Mouse (Mus musculus) olfactory bulb, adult 2 months (tissue): ENCODE results near the gene Zfhx3.

Experiments used
- CTCF ChIP-seq: fragments of 200-500 bp; IDR thresholded peaks from 2 replicates; pipeline ENCODE4 v1.5.1; 2012; ENCODE audit warnings: low read depth, mild to moderate bottlenecking, low read length, moderate library complexity; ENCODE audit not compliant: insufficient read depth
- POLR2A ChIP-seq: fragments of 200-500 bp; IDR thresholded peaks from 2 replicates; pipeline ENCODE4 v1.6.1; 2012; ENCODE audit warnings: mild to moderate bottlenecking, low read depth, low read length, moderate library complexity; ENCODE audit not compliant: insufficient read depth

GRCm38 (mm10) chr8:108745551-108745950 lies 803.1 kb downstream of the Zfhx3 start:
- TF ChIP-seq CTCF (no peak), POLR2A (no peak)
